Mouse (Mus musculus) midbrain, embryonic 14.5 days (tissue): ENCODE results near the gene Mcf2l. TPM values are rescaled to one million over a fixed set of nuclear protein-coding genes. Genes with fewer than 3 reads are reported as not detected.

ENCODE experiments used
- ATAC-seq: fragments of 200-750 bp; cut with Nextera tagmentation; 2 replicates; pipeline ENCODE4 v1.8.0; 2017; ENCODE audit warnings: moderate number of reproducible peaks, moderate library complexity; ENCODE audit not compliant: low FRiP score, low TSS enrichment
- DNase-seq: peaks from one replicate; pipeline ENCODE4 v3.0.0-alpha.2; 2015
- H3K27ac ChIP-seq: fragments of 300-500 bp; sonication (generic); replicated peaks from 2 replicates; pipeline ENCODE4 v1.5.1; 2014; ENCODE audit warnings: mild to moderate bottlenecking, low read depth, low read length, moderate library complexity
- H3K27me3 ChIP-seq: fragments of 300-500 bp; sonication (generic); 2 replicates; pipeline ENCODE4 v1.6.1; 2014; ENCODE audit warnings: low read length, control low read depth, mixed read lengths; ENCODE audit not compliant: control insufficient read depth, insufficient read depth
- H3K36me3 ChIP-seq: fragments of 300-500 bp; sonication (generic); 2 replicates; pipeline ENCODE4 v1.6.1; 2014; ENCODE audit warnings: low read length, control low read depth; ENCODE audit not compliant: control insufficient read depth, insufficient read depth
- H3K4me1 ChIP-seq: fragments of 300-500 bp; sonication (generic); 2 replicates; pipeline ENCODE4 v1.6.1; 2014; ENCODE audit warnings: mild to moderate bottlenecking, antibody characterized with exemption, low read length, control low read depth; ENCODE audit not compliant: control insufficient read depth, insufficient read depth
- H3K4me2 ChIP-seq: fragments of 300-500 bp; sonication (generic); 2 replicates; pipeline ENCODE4 v1.6.1; 2014; ENCODE audit warnings: mild to moderate bottlenecking, low read length, moderate library complexity
- H3K4me3 ChIP-seq: fragments of 300-500 bp; sonication (generic); replicated peaks from 2 replicates; pipeline ENCODE4 v1.5.1; 2014; ENCODE audit warnings: low read depth, low read length
- H3K9ac ChIP-seq: fragments of 300-500 bp; sonication (generic); replicated peaks from 2 replicates; pipeline ENCODE4 v1.6.1; 2014; ENCODE audit warnings: mild to moderate bottlenecking, low read length, moderate library complexity
- H3K9me3 ChIP-seq: fragments of 300-500 bp; sonication (generic); 2 replicates; pipeline ENCODE4 v1.6.1; 2016; ENCODE audit warnings: low read length, control low read depth, mixed read lengths; ENCODE audit not compliant: control insufficient read depth
- WGBS: fragments of 180-500 bp; shearing (Covaris S2); extraction: QIAGEN DNeasy Blood & Tissue Kit; methylation state at CpG from one replicate; pipeline ENCODE4 v1.1.7; 2014; 5-methylcytosine and 5-hydroxymethylcytosine counted together
- polyA plus RNA-seq: library from polyadenylated mRNA; unstranded; fragments of >200 nt; fragmentation: Nextera tagmentation; extraction: Ambion mirVana; gene quantifications from 2 replicates; pipeline ENCODE4 v1.2.1, GENCODE M21; 2014

The Mcf2l gene
- polyA plus RNA-seq, 1 experiment from 2014 or later = 174 TPM

DNA sequence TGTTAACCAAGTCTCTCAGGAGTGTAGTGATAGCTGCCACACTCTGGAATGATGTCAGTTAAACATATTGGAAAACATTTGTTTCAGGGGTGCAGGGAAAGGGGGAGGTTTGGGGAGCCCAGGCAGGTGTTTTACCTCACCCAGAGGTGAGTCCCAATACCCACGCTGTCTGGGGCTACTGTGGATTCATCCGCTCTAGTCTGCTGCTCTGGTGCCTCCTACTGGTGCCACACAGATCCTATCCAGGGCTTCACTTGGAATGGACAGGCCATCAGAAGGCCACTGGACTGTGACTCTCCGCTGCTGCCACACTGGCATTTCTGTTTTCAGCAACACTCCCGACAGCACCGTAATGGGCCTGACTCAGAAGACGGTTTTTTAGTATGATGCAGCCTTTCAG lies 7.8 kb upstream of the Mcf2l start:
- 57% methylated on average over 6 of the region's 6 CpGs for WGBS
- H3K36me3 ChIP-seq = peaks cover 36% of the 10 kb centered on the region
- no peaks in the 10 kb centered on the region for H3K9me3 ChIP-seq
- H3K4me3 ChIP-seq = no peak overlapping the region
- 0 out of 2 replicates have a peak, but pooled peaks cover 1% of the 10 kb centered on the region for H3K4me1 ChIP-seq
- no peak for ATAC-seq
- H3K9ac ChIP-seq = no peak overlapping the region
- H3K27me3 ChIP-seq = no peaks in the 10 kb centered on the region
- no peak for DNase-seq
- no peak overlapping the region for H3K4me2 ChIP-seq
- H3K27ac ChIP-seq = no peak overlapping the region

- ATAC-seq (no peak), DNase-seq (peak; percentile 38)
- Histone ChIP-seq H3K9me3 (no peaks in the 10 kb centered on the region), H3K9ac (no peak overlapping the region), H3K27me3 (no peaks in the 10 kb centered on the region), H3K27ac (no peak overlapping the region), H3K36me3 (0 out of 2 replicates have a peak, but pooled peaks cover 6% of the 10 kb centered on the region), H3K4me1 (peaks cover 25% of the 10 kb centered on the region), H3K4me3 (no peak overlapping the region), H3K4me2 (no peak overlapping the region)
- WGBS = 79% methylated on average over 3 of the region's 3 CpGs
Measured at GRCm38 (mm10) chr8:12869661-12870060, 3.9 kb upstream of the Mcf2l start.

DNA sequence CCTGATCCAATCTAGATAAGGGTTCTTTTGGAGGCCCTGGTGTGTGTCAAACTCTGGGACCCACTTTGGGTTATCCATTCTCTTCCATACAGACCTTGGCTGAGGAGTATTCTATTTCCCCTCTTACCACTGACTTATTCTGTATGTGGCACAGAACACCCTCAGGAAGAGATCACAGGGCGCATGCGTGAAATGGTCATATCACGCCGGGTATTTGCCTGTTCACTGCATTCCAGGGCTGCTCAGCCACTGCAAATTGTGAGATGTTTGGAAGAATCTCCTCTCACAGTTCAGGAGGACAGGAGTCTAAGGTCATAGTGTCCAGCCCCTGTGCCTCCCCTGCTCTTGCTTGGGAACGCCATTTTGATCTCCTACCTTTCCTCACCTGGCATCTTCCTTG lies 3.0 kb upstream of the Mcf2l start:
- Histone ChIP-seq H3K27me3 (no peaks in the 10 kb centered on the region), H3K9me3 (no peaks in the 10 kb centered on the region), H3K4me1 (peaks cover 28% of the 10 kb centered on the region), H3K36me3 (0 out of 2 replicates have a peak, but pooled peaks cover under 1% of the 10 kb centered on the region), H3K4me2 (no peak overlapping the region), H3K27ac (peak overlapping the region; percentile 80), H3K9ac (no peak overlapping the region), H3K4me3 (no peak overlapping the region)
- ATAC-seq (no peak), DNase-seq (no peak)
- 79% methylated on average over 5 of the region's 5 CpGs for WGBS

- H3K27me3 ChIP-seq = no peaks in the 10 kb centered on the region
- H3K4me3 ChIP-seq = no peak overlapping the region
- peak overlapping the region; percentile 29; the same call in 1 of the 2 replicates for H3K9ac ChIP-seq
- no peaks in the 10 kb centered on the region for H3K36me3 ChIP-seq
- 1% methylated on average over 5 of the region's 5 CpGs for WGBS
- H3K4me1 ChIP-seq = peaks cover 33% of the 10 kb centered on the region
- no peaks in the 10 kb centered on the region for H3K9me3 ChIP-seq
- ATAC-seq (peak; percentile 68), DNase-seq (peak; percentile 75)
- H3K27ac ChIP-seq = peak overlapping the region; percentile 80
- H3K4me2 ChIP-seq = peak overlapping the region; percentile 19
Measured at GRCm38 (mm10) chr8:12871461-12871860, 2.1 kb upstream of the Mcf2l start.

DNA sequence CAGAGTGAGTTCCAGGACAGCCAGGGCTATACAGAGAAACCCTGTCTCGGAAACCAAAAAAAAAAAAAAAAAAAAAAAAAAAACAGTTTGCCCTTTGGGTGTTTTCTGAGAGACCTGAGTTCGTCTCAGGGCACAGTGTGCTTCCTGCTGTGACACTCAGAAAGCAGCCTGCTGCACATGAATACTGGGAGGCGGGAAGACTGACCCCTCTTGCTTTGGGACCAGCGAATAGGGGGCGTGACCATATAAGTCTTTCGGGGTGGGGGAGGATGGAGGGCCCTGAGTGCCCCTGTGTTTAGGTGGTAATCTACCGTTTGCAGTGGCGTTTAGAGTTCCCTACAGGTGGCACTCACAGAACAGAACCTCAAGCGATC lies 636 bp upstream of the Mcf2l start:
- ATAC-seq (no peak), DNase-seq (no peak)
- H3K9ac ChIP-seq = peak overlapping the region; percentile 71; the same call in 1 of the 2 replicates
- H3K36me3 ChIP-seq = no peaks in the 10 kb centered on the region
- H3K27ac ChIP-seq = peak overlapping the region; percentile 63; the same call in 1 of the 2 replicates
- H3K4me3 ChIP-seq = peak overlapping the region; percentile 58
- 2% methylated on average over 8 of the region's 9 CpGs for WGBS
- H3K27me3 ChIP-seq = no peaks in the 10 kb centered on the region
- H3K9me3 ChIP-seq = no peaks in the 10 kb centered on the region
- H3K4me1 ChIP-seq = peaks cover 36% of the 10 kb centered on the region
- peak overlapping the region; percentile 75 for H3K4me2 ChIP-seq

GRCm38 (mm10) chr8:12874194-12874791 lies 687 bp downstream of the Mcf2l start:
- Histone ChIP-seq H3K9ac (peak overlapping the region; percentile 71), H3K4me3 (peak overlapping the region; percentile 58), H3K36me3 (no peaks in the 10 kb centered on the region), H3K27me3 (no peaks in the 10 kb centered on the region), H3K4me1 (peaks cover 36% of the 10 kb centered on the region), H3K9me3 (no peaks in the 10 kb centered on the region), H3K27ac (peak overlapping the region; percentile 63; the same call in 1 of the 2 replicates), H3K4me2 (peak overlapping the region; percentile 75)
- peak; percentile 26 for ATAC-seq
- WGBS = 13% methylated on average over 8 of the region's 8 CpGs
- DNase-seq = no peak

DNA sequence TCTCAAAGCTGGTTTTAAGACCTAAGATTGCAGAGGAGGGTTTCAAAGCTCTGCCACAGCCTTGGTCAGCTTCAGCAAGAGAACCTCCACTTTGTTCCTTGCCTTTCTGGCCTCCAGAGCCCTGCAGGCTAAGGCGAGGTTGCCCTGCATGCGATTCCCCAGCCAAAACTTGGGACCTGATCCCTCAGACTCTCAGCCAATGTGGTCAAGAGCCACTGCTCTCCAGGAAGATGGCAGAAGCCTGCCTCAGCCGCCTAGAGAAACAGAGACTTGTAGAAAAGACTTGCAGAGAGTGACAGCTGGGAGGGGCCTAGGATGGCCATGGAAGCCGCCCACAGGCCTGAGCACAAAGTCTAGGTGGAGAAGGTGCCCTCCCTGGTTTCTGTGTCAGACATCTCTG lies 1.4 kb downstream of the Mcf2l start:
- Histone ChIP-seq H3K27ac (no peak overlapping the region), H3K9me3 (no peaks in the 10 kb centered on the region), H3K9ac (no peak overlapping the region), H3K4me3 (no peak overlapping the region), H3K27me3 (no peaks in the 10 kb centered on the region), H3K4me1 (peaks cover 36% of the 10 kb centered on the region), H3K36me3 (peaks cover 3% of the 10 kb centered on the region; the same call in 1 of the 2 replicates), H3K4me2 (peak overlapping the region; percentile 75)
- DNase-seq (no peak), ATAC-seq (no peak)
- WGBS = 70% methylated on average over 4 of the region's 4 CpGs

DNA sequence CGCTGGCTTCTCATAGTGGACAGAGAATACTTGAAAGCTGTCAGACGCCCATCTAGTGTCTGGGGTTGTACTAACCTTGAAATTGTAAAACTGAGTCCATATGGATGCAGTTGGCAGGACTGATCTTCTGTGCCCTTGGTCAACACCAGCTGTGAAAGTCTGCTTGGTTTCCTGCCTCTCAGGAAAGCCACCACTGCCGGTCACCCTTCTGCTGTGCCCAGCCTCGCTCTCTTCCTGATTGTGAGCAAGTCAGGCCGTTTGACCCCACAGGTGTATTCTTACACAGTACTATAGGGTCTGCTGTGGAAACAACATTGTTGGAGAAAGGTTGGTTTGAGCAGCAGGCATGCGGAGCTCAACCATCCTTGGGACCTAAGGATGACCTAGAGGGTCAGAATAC lies 3.5 kb downstream of the Mcf2l start:
- Histone ChIP-seq H3K9me3 (no peaks in the 10 kb centered on the region), H3K27ac (no peak overlapping the region), H3K27me3 (no peaks in the 10 kb centered on the region), H3K4me2 (no peak overlapping the region), H3K4me3 (no peak overlapping the region), H3K9ac (no peak overlapping the region), H3K4me1 (peaks cover 22% of the 10 kb centered on the region), H3K36me3 (peaks cover 5% of the 10 kb centered on the region; the same call in 1 of the 2 replicates)
- WGBS = 88% methylated on average over 6 of the region's 6 CpGs
- ATAC-seq = no peak
- no peak for DNase-seq

GRCm38 (mm10) chr8:12880163-12880562 lies 6.6 kb downstream of the Mcf2l start:
- no peak for ATAC-seq

More at GRCm38 (mm10) chr8:12880163-12880562, 6.6 kb downstream of the Mcf2l start:
- Histone ChIP-seq H3K9ac (no peak overlapping the region), H3K4me2 (no peak overlapping the region), H3K4me3 (no peak overlapping the region), H3K36me3 (peaks cover 15% of the 10 kb centered on the region), H3K9me3 (no peaks in the 10 kb centered on the region), H3K4me1 (peaks cover 10% of the 10 kb centered on the region), H3K27ac (no peak overlapping the region), H3K27me3 (no peaks in the 10 kb centered on the region)
- DNase-seq = no peak
- WGBS = 93% methylated on average over 6 of the region's 6 CpGs
